Comparison of ENCODE assay signal across 8 mouse cellular contexts in the genomic region with DNA sequence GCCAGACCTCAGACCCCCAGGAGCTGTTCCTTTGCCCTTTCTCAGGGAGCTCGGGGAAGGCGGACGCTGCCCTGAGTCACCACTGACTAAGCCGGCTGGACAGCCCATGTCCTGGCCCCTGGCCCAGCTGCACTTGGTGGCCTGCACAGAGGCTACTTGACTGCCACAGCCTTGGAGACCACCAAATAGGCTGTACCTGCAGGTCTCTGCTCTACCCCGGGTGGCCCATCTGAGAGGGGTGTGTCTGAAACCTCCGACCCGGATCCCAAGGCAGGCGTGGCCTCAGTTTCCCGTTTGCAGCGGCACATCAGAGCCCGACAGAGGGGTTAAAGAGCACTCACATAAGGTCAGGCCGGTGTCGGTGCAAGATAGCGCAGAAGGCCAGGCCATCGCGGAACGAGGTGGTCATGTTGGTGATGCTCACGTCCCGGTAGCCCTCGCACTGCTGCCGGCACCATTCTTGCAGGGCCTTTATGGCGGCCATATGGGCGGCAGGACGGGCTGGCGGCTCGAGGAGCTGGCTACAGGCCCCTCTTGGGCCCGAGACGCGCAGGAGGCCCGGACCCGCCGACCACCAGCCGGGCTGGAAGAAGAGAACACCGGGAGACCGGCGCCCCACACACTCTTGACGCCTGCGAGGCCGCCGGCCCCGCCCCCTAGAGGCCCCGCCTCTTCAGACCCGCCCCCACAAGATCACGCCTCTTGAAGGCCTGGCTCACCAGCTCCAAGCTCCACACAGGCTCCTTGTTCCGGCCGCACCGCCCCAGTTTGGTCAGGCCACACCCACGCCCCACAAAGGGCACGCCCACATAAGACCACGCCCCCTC. TPM values are rescaled to one million over a fixed set of nuclear protein-coding genes. Genes with fewer than 3 reads are reported as not detected.
A peak's percentile ranks its signal among the peaks of the same experiment; 100 is the strongest.
DNase-seq lines count a peak whose midpoint lies in the region; ATAC-seq and TF ChIP-seq lines count a peak whose summit lies in the region.

A gene (minus strand): TSS at position 660 of the 827 bp plus-strand sequence.

- H3K79me2 ChIP-seq in C2C12 (ENCODE audit: control insufficient read depth, insufficient read depth) (peaks cover 53% of the 10 kb centered on the region), myocyte (ENCODE audit: control insufficient read depth, insufficient read depth) (peaks cover 38% of the 10 kb centered on the region)
- H3K79me2 ChIP-seq in liver, adult 2 months (ENCODE audit: control insufficient read depth, insufficient read depth, low read length), result 0 out of 2 replicates have a peak, but pooled peaks cover 4% of the 10 kb centered on the region

- H3K36me3 ChIP-seq in C2C12 (ENCODE audit: control insufficient read depth, insufficient read depth), result peaks cover 3% of the 10 kb centered on the region
- peaks cover 49% of the 10 kb centered on the region for H3K36me3 ChIP-seq in erythroblast, embryonic 14.5 days (ENCODE audit: control insufficient read depth)
- no peaks in the 10 kb centered on the region for H3K36me3 ChIP-seq in heart, embryonic 11.5 days (ENCODE audit: control insufficient read depth, insufficient read depth, low read length)
- no peaks in the 10 kb centered on the region for H3K36me3 ChIP-seq in kidney, embryonic 16.5 days (ENCODE audit: insufficient read depth, low read length)
- H3K36me3 ChIP-seq in liver, adult 2 months (ENCODE audit: control insufficient read depth, insufficient read depth, low read length), result no peaks in the 10 kb centered on the region
- H3K36me3 ChIP-seq in myocyte (ENCODE audit: control insufficient read depth, insufficient read depth), result no peaks in the 10 kb centered on the region
- no peaks in the 10 kb centered on the region for H3K36me3 ChIP-seq in splenic B cell, adult 2 months (ENCODE audit: control insufficient read depth, insufficient read depth, low read length, poor library complexity, severe bottlenecking)

- H3K9ac ChIP-seq in heart, embryonic 11.5 days (ENCODE audit: low read depth, low read length), result peak within 1 kb of the TSS; percentile 54
- peak within 1 kb of the TSS; percentile 71 for H3K9ac ChIP-seq in kidney, embryonic 16.5 days (replicated peaks; ENCODE audit: low read length)
- H3K9ac ChIP-seq in liver, adult 2 months (ENCODE audit: low read depth, low read length), result peak within 1 kb of the TSS; percentile 58

- peak within 1 kb of the TSS; percentile 92 for H3K4me2 ChIP-seq in heart, embryonic 11.5 days
- H3K4me2 ChIP-seq in kidney, embryonic 16.5 days (replicated peaks; ENCODE audit: low read depth, low read length), result peak within 1 kb of the TSS; percentile 99
- peak within 1 kb of the TSS; percentile 96 for H3K4me2 ChIP-seq in myocyte (ENCODE audit: low read depth)

- peak within 1 kb of the TSS; percentile 42; the same call in 1 of the 2 replicates for H3K27ac ChIP-seq in heart, embryonic 11.5 days (ENCODE audit: low read depth, low read length)
- peak within 1 kb of the TSS; percentile 41 for H3K27ac ChIP-seq in kidney, embryonic 16.5 days (ENCODE audit: low read length)
- H3K27ac ChIP-seq in liver, adult 2 months (replicated peaks; ENCODE audit: insufficient read depth, low read depth, low read length), result peak within 1 kb of the TSS; percentile 15

- H3K27me3 ChIP-seq in C2C12 (ENCODE audit: control insufficient read depth, insufficient read depth, insufficient read length) (no peaks in the 10 kb centered on the region), myocyte (ENCODE audit: control insufficient read depth, insufficient read depth, insufficient read length) (no peaks in the 10 kb centered on the region)
- H3K27me3 ChIP-seq in erythroblast, embryonic 14.5 days (ENCODE audit: control insufficient read depth), result no peaks in the 10 kb centered on the region
- H3K27me3 ChIP-seq in heart, embryonic 11.5 days (ENCODE audit: control insufficient read depth, insufficient read depth, low read length), result peaks cover 11% of the 10 kb centered on the region; the same call in 1 of the 2 replicates
- no peaks in the 10 kb centered on the region for H3K27me3 ChIP-seq in kidney, embryonic 16.5 days (ENCODE audit: insufficient read depth, low read length)
- no peaks in the 10 kb centered on the region for H3K27me3 ChIP-seq in liver, adult 2 months (ENCODE audit: control insufficient read depth, insufficient read depth, low read length)
- no peaks in the 10 kb centered on the region for H3K27me3 ChIP-seq in splenic B cell, adult 2 months (ENCODE audit: control insufficient read depth, insufficient read depth, low read length, poor library complexity, severe bottlenecking)

- no peak for TF ChIP-seq POLR2A in brain, embryonic 14.5 days (IDR thresholded peaks at IDR 0.05; ENCODE audit: borderline replicate concordance, extremely low read depth, insufficient read depth, insufficient read length, poor library complexity, severe bottlenecking)
- TF ChIP-seq POLR2A in liver, adult 2 months (IDR thresholded peaks at IDR 0.05; ENCODE audit: extremely low read depth, insufficient read depth, low read length), result 0 out of 2 replicates have a peak, but pooled peaks have one; percentile 6
- peak; percentile 41 for TF ChIP-seq POLR2A in myocyte (IDR thresholded peaks at IDR 0.05; ENCODE audit: insufficient read length, low read depth)

- 3% methylated on average over 50 of the region's 50 CpGs for WGBS in heart, embryonic 11.5 days (ENCODE audit: insufficient replicate concordance)
- WGBS in kidney, embryonic 16.5 days, result 2% methylated on average over 46 of the region's 50 CpGs
- 6% methylated on average over 47 of the region's 50 CpGs for WGBS in liver, adult 2 months

- H3K9me3 ChIP-seq in erythroblast, embryonic 14.5 days (ENCODE audit: control insufficient read depth, low read length), result no peaks in the 10 kb centered on the region
- H3K9me3 ChIP-seq in heart, embryonic 11.5 days (replicated peaks; ENCODE audit: control insufficient read depth, low read length), result no peaks in the 10 kb centered on the region
- H3K9me3 ChIP-seq in kidney, embryonic 16.5 days (ENCODE audit: low read length), result no peaks in the 10 kb centered on the region

- TF ChIP-seq CTCF in C2C12 (IDR thresholded peaks at IDR 0.05; ENCODE audit: control insufficient read depth, insufficient read depth, insufficient read length), result no peak
- no peak for TF ChIP-seq CTCF in brain, embryonic 14.5 days (IDR thresholded peaks at IDR 0.05; ENCODE audit: borderline replicate concordance, extremely low read depth, insufficient read depth, insufficient read length)
- TF ChIP-seq CTCF in liver, adult 2 months (IDR thresholded peaks at IDR 0.05; ENCODE audit: low read depth, low read length), result no peak

- peak; percentile 98 for DNase-seq in brain, embryonic 14.5 days (ENCODE audit: low read depth)
- peak; percentile 82 for DNase-seq in liver, adult 2 months (ENCODE audit: extremely low read depth, low read depth, low spot score)
- peak; percentile 91 for DNase-seq in splenic B cell, adult 2 months (ENCODE audit: low read depth, low spot score)

- H3K4me3 ChIP-seq in C2C12 (ENCODE audit: insufficient read depth, poor library complexity, severe bottlenecking) (peak within 1 kb of the TSS; percentile 43), myocyte (peak within 1 kb of the TSS; percentile 47)
- peak within 1 kb of the TSS; percentile 78 for H3K4me3 ChIP-seq in erythroblast, embryonic 14.5 days (replicated peaks)
- H3K4me3 ChIP-seq in heart, embryonic 11.5 days (ENCODE audit: low read depth, low read length), result peak within 1 kb of the TSS; percentile 48
- peak within 1 kb of the TSS; percentile 56 for H3K4me3 ChIP-seq in kidney, embryonic 16.5 days (ENCODE audit: low read length)
- H3K4me3 ChIP-seq in liver, adult 2 months (ENCODE audit: insufficient read depth, low read depth, low read length), result peak within 1 kb of the TSS; percentile 57

- peaks cover 96% of the 10 kb centered on the region for H3K4me1 ChIP-seq in erythroblast, embryonic 14.5 days (ENCODE audit: control insufficient read depth)
- peaks cover 29% of the 10 kb centered on the region for H3K4me1 ChIP-seq in heart, embryonic 11.5 days (ENCODE audit: control insufficient read depth, insufficient read depth, low read length)
- H3K4me1 ChIP-seq in kidney, embryonic 16.5 days (ENCODE audit: insufficient read depth, low read length), result peaks cover 42% of the 10 kb centered on the region
- H3K4me1 ChIP-seq in liver, adult 2 months (ENCODE audit: control insufficient read depth, insufficient read depth, low read length), result peaks cover 5% of the 10 kb centered on the region; the same call in 1 of the 2 replicates

- ATAC-seq in heart, embryonic 11.5 days (replicated peaks; ENCODE audit: insufficient number of reproducible peaks, low FRiP score, low TSS enrichment), result peak; percentile 91
- ATAC-seq in kidney, embryonic 16.5 days (ENCODE audit: low FRiP score, low TSS enrichment), result peak; percentile 96

- peaks cover 40% of the 10 kb centered on the region for H3K79me3 ChIP-seq in C2C12 (ENCODE audit: low read depth)

- H3ac ChIP-seq in C2C12 (ENCODE audit: control insufficient read depth, insufficient read length, low read depth), result peak within 1 kb of the TSS; percentile 61
- peak within 1 kb of the TSS; percentile 20 for H3ac ChIP-seq in myocyte (ENCODE audit: control insufficient read depth, insufficient read length)

TF ChIP-seq in C2C12, 6 proteins besides CTCF, POLR2A, EP300 and RAD21:
- peak; percentile 65 for TF ChIP-seq FOSL1 (IDR thresholded peaks at IDR 0.05; ENCODE audit: insufficient read depth, low read length, poor library complexity, severe bottlenecking)
- TF ChIP-seq MYOG (IDR thresholded peaks at IDR 0.05; ENCODE audit: control insufficient read depth, extremely low read depth, insufficient read length), result no peak

TF ChIP-seq in myocyte, 11 proteins besides CTCF, POLR2A, EP300 and RAD21:
- peak in 1 of 3 experiments; percentile 3 for TF ChIP-seq MYOD1 (IDR thresholded peaks at IDR 0.05; ENCODE audit: control insufficient read depth in 1 of 3, insufficient read length in 2 of 3, low read depth in 2 of 3)
- peak; percentile 85 for TF ChIP-seq SRF (IDR thresholded peaks at IDR 0.05; ENCODE audit: control insufficient read depth, insufficient read length, low read depth)
- no peak for TF ChIP-seq REST (IDR thresholded peaks at IDR 0.05; ENCODE audit: insufficient read depth, insufficient read length)
TF ChIP-seq in myocyte: peak in this region for 2.

RNA-seq across cellular contexts. Expression of the gene that starts here (rescaled TPM):
- polyA plus RNA-seq in C2C12 (2012; fragmentation: generic; extraction: Trizol) (9.5 TPM), myocyte (2012; fragmentation: generic; extraction: Trizol) (6.1 TPM)
- polyA plus RNA-seq in brain, embryonic 14.5 days (2012; rRNA removed), result 7.7 and 11.8 TPM in 2 replicates
- polyA plus RNA-seq in erythroblast, embryonic 14.5 days (2012), result 24.6 and 34.4 TPM in 2 replicates
- polyA plus RNA-seq in heart, embryonic 11.5 days (2014; fragmentation: Nextera tagmentation; extraction: Ambion mirVana), result 2.4 and 3.8 TPM in 2 replicates
- 5.4 TPM in 2 replicates for polyA plus RNA-seq in kidney, embryonic 16.5 days (2015; fragmentation: Nextera tagmentation; extraction: Ambion mirVana)
- total RNA-seq in liver, adult 2 months (2014; rRNA removed), result 1.1 and 1.3 TPM in 2 replicates
- polyA plus RNA-seq in liver, adult 2 months (2012; rRNA removed), result 0.86 and 1.2 TPM in 2 replicates

Comparison
In these comparisons a context has a peak if more than half of its experiments do, and no peak if none do; other contexts are left out.
1. Peak in every context shown above with its lines: DNase-seq, ATAC-seq, H3K4me3 ChIP-seq and H3K27ac ChIP-seq.